Mouse (Mus musculus): Measurements from ENCODE around the gene Prkce. TPM values are rescaled to one million over a fixed set of nuclear protein-coding genes. Genes with fewer than 3 reads are reported as not detected.

Gene Prkce
- polyA plus RNA-seq, 1 experiment from 2014 or later: 6.7 TPM

DNA sequence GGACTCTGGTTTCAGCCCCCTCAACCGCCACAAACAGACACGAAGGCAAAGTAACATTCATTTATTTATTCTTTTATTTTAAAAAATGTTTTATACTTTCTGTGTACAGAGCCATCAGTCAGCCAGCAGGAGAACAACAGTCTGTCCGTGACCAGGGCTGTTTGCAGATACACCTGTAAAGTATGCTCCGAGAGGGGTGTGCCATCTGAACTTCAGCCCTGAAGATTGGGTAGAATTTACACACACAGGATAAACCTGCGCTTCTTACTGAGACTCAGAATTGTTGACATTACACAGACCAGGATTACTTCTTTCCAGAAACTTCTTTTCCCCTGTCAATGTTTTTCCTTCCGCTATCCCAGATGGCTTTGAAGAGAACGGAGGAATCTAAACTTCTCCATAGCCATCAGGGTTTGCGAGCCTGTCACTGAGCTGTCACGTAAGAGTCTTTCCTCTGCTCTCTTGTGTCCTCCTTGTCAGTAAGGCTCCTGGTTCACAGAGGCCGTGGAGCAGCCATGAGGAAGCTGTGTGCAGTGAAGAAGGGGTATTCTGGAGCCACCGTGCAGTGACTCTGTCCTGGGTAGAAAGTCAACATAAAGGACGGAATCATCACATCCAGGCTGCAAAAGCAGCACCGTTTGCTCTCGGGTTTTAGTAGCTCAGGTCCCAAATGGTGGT lies 286.2 kb downstream of the Prkce start:
- H3K4me3 ChIP-seq: no peak overlapping the region
- no peak overlapping the region for H3K9ac ChIP-seq
- WGBS: 73% methylated on average over 14 of the region's 14 CpGs
- H3K36me3 ChIP-seq: no peaks in the 10 kb centered on the region
- no peaks in the 10 kb centered on the region for H3K9me3 ChIP-seq
- H3K4me1 ChIP-seq: no peaks in the 10 kb centered on the region
- no peak overlapping the region for H3K27ac ChIP-seq
- H3K4me2 ChIP-seq: no peak overlapping the region
- no peaks in the 10 kb centered on the region for H3K27me3 ChIP-seq
- no peak for ATAC-seq (ENCODE audit: borderline replicate concordance, extremely low read depth, low FRiP score, low TSS enrichment)

DNA sequence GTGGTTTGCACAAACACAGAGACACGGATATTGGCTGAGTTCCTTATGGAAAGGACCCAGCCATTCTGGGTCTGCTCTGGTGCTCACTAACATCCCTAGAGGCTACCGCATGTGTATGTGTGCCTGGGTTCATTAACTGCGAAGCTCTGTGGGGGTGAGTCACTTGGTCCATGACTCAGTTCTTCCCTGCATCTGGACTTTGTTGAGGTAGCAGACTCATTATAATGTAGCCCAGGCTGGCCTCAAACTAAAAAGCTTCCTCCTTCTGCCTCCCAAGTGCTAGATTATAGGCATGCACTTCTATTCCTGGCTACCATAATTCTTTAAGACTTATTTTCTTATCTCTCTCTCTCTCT lies 286.7 kb downstream of the Prkce start:
- 81% methylated on average over 3 of the region's 3 CpGs for WGBS
- H3K27me3 ChIP-seq: no peaks in the 10 kb centered on the region
- H3K36me3 ChIP-seq: no peaks in the 10 kb centered on the region
- ATAC-seq (ENCODE audit: borderline replicate concordance, extremely low read depth, low FRiP score, low TSS enrichment): no peak
- no peak overlapping the region for H3K27ac ChIP-seq
- H3K9ac ChIP-seq: no peak overlapping the region
- H3K4me1 ChIP-seq: no peaks in the 10 kb centered on the region
- no peak overlapping the region for H3K4me2 ChIP-seq
- no peak overlapping the region for H3K4me3 ChIP-seq
- no peaks in the 10 kb centered on the region for H3K9me3 ChIP-seq

DNA sequence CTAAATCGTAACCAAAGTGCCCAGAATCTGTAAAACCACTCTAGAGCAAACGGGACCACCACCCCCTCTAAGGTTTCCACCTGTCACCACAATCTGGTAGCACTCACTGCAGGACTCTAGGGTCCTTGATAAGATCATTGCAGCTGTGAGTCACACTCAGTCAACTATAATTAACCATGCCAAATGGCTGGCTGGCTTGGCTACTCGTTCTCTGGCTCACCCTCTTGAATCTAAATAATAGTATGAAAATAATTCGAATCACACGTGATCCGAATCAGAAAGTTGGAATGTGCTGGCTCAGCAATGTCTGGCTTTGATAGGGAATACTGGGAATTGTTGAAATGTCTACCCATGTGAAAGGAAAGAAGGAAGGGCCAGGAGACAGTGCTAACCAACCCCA lies 288.9 kb downstream of the Prkce start:
- Histone ChIP-seq H3K27me3 (no peaks in the 10 kb centered on the region), H3K4me1 (no peaks in the 10 kb centered on the region), H3K4me3 (no peak overlapping the region), H3K9ac (no peak overlapping the region), H3K27ac (no peak overlapping the region), H3K9me3 (no peaks in the 10 kb centered on the region), H3K36me3 (no peaks in the 10 kb centered on the region), H3K4me2 (no peak overlapping the region)
- 55% methylated on average over 6 of the region's 6 CpGs for WGBS
- no peak for ATAC-seq (ENCODE audit: borderline replicate concordance, extremely low read depth, low FRiP score, low TSS enrichment)

DNA sequence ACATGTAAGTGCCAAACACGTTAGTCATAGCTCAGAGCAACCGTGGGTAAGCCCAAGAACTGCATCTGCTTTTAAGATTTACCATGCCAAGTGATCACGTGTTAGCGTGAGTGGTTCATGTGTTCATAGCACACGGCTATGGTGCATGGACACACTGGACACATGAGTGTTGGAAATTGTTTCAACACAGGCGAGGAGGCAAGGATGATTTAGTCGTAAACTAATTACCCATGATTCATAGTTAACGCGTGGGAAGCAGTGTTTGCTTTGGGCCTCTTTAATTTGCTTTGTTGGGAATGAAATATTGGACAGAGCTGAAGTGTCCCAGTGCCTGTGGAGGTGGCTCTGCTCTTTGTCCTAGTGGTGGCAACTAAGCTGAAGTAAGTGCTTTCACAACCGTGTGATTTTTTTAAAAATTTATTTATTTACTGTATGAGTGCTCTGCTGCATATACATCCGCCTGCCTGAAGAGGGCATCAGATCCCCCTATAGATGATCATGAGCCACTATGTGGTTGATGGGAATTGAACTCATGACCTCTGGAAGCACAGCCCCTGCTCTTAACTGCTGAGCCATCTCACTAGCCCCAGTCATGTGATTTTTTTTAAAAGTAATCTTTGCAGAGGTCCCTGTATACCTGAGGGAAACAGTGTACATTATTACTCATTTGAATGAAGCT lies 290.9 kb downstream of the Prkce start:
- no peak overlapping the region for H3K4me2 ChIP-seq
- no peak overlapping the region for H3K9ac ChIP-seq
- no peaks in the 10 kb centered on the region for H3K4me1 ChIP-seq
- H3K9me3 ChIP-seq: no peaks in the 10 kb centered on the region
- no peak overlapping the region for H3K27ac ChIP-seq
- WGBS: 75% methylated on average over 11 of the region's 11 CpGs
- H3K36me3 ChIP-seq: no peaks in the 10 kb centered on the region
- H3K4me3 ChIP-seq: no peak overlapping the region
- H3K27me3 ChIP-seq: no peaks in the 10 kb centered on the region
- no peak for ATAC-seq (ENCODE audit: borderline replicate concordance, extremely low read depth, low FRiP score, low TSS enrichment)

DNA sequence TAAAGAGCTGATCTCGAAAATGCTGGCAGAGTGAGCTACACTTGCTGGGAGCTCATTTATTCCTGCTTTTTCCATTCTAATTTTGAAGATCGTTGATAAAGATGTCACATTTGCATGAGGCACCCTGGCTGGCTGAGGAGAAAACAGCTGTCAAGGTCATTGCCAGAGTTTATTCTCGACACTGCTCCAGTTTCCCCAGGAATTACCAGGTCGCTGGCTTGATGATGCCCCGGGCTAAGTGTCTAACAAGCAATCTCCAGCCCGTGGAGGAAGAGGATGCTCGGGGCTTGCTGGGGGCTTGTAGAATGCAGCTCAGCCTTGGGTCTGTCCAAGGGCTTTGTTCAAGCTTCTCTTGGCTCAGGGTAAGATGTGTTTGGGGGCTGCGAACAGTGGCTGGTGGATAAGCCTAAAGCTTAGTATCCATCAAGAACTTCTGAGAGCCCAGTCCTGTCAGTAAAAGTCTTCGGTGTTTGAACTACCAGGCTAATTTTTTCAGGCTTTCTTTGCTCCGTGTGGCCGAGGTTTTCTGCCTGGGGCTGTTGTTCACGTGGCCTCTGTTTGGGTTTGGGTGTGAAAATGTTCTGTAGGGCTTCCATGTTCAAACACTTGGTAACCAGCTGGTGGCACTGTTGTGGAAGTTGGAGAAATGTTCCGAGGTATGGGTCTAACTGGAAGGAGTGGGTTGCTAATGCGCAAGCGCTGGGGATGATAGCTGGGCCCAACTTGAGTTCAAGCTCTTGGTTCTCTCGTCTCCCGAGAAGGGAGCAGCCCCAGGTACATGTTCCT lies 293.3 kb downstream of the Prkce start:
- Histone ChIP-seq H3K4me2 (no peak overlapping the region), H3K36me3 (no peaks in the 10 kb centered on the region), H3K9me3 (no peaks in the 10 kb centered on the region), H3K9ac (no peak overlapping the region), H3K4me3 (no peak overlapping the region), H3K4me1 (no peaks in the 10 kb centered on the region), H3K27me3 (no peaks in the 10 kb centered on the region), H3K27ac (no peak overlapping the region)
- ATAC-seq (ENCODE audit: borderline replicate concordance, extremely low read depth, low FRiP score, low TSS enrichment): no peak
- WGBS: 65% methylated on average over 17 of the region's 17 CpGs

DNA sequence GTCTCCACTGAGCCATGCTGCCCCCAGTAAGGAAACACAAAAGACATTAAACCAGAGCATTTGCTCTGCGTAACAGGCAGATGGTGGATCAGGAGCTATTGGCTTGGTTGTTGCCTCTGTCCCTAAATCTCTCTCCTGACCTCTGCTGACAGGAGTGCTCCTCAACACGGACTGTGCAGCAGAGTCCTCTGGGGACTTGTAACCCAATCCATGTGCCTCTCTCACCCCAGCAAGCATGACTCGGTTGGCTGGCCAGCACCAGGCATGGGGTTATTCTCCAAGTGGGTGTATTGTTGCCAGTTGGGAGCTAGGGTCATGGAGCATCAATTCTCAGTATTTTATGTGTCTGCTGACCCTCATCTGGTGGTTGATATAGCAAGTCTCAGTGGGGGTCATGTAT lies 295.8 kb downstream of the Prkce start:
- ATAC-seq (ENCODE audit: borderline replicate concordance, extremely low read depth, low FRiP score, low TSS enrichment): no peak
- no peak overlapping the region for H3K27ac ChIP-seq
- 65% methylated on average over 3 of the region's 3 CpGs for WGBS
- H3K4me1 ChIP-seq: peaks cover 9% of the 10 kb centered on the region
- no peak overlapping the region for H3K4me2 ChIP-seq
- no peaks in the 10 kb centered on the region for H3K9me3 ChIP-seq
- H3K27me3 ChIP-seq: no peaks in the 10 kb centered on the region
- no peaks in the 10 kb centered on the region for H3K36me3 ChIP-seq
- H3K4me3 ChIP-seq: no peak overlapping the region
- no peak overlapping the region for H3K9ac ChIP-seq

DNA sequence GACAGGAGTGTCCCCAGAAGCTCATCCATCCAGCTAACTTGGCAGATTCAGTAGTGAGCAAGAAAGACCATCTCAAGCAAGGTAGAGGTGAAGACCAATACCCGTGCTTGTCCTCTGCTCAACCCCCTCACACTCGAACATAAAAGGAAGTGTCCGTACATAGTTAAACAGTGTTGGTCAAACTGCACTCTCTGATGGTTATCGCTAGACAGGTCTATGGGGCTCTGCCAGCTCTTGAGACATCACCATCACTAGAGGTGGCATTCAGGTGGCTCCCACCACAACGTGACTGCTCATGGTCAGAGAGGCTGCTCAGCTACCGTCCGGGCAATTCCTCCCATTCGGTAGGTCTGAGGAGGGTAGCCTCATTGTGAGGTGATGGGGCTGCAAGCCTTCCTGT lies 296.6 kb downstream of the Prkce start:
- H3K9ac ChIP-seq: no peak overlapping the region
- H3K4me3 ChIP-seq: no peak overlapping the region
- H3K27me3 ChIP-seq: no peaks in the 10 kb centered on the region
- H3K36me3 ChIP-seq: no peaks in the 10 kb centered on the region
- WGBS: 77% methylated on average over 8 of the region's 8 CpGs
- no peak overlapping the region for H3K27ac ChIP-seq
- H3K9me3 ChIP-seq: no peaks in the 10 kb centered on the region
- no peak overlapping the region for H3K4me2 ChIP-seq
- peaks cover 9% of the 10 kb centered on the region for H3K4me1 ChIP-seq
- ATAC-seq (ENCODE audit: borderline replicate concordance, extremely low read depth, low FRiP score, low TSS enrichment): no peak

DNA sequence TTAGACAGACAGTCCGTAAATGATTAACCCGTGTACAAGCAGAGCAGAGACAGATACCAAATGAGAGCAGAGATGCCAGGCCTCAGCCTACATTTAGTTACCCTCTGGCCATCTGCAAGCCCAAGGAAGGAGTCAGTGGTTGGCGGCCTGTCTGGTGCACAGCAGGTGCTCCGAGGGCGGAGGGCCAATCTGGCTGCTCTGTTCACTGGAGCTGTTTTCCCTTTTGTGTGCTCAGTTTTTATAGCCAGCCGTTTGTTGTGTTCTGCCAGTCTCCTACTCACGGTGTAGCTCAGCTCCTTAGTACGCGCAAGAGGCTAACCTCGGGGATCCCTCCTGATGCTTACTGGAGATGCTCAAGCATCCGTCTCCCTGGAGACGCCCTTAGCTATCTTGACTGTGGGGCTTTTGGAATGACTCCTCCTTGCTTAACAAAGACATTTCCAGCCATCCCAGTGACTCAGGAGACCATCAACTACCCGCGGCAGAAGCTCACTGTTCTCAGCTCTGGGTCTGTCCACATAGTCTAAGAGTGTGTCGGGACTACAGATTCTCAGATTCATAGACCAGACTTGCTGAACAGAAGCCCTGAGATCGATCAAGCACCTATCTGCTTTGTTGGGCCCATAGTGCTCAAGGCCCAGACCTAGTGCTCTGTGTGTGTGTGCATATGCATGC lies 297.2 kb downstream of the Prkce start:
- 78% methylated on average over 16 of the region's 16 CpGs for WGBS
- no peak overlapping the region for H3K27ac ChIP-seq
- ATAC-seq (ENCODE audit: borderline replicate concordance, extremely low read depth, low FRiP score, low TSS enrichment): no peak

DNA sequence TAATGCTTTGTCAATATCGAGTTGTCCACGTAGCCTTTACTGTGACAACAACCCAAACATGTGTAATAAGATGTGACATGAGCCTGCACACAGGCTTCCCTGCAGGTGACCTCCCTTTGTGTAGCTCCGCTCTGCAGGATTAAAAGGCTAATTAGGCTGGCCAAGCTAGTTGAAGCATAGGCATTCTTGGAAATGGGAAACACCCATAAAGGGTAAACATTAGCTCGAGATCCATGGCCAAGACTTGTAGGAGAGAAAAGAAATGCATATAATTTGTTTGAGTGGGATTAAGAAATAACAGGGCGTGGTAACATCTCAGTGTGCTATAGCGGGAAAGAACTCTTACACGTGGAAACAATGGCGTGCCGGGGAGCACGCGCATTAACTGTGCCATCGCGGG lies 298.3 kb downstream of the Prkce start:
- WGBS: 87% methylated on average over 13 of the region's 13 CpGs
- Histone ChIP-seq H3K4me2 (no peak overlapping the region), H3K9me3 (no peaks in the 10 kb centered on the region), H3K4me3 (no peak overlapping the region), H3K27me3 (no peaks in the 10 kb centered on the region), H3K9ac (no peak overlapping the region), H3K27ac (no peak overlapping the region), H3K4me1 (peaks cover 9% of the 10 kb centered on the region), H3K36me3 (no peaks in the 10 kb centered on the region)
- no peak for ATAC-seq (ENCODE audit: borderline replicate concordance, extremely low read depth, low FRiP score, low TSS enrichment)

More for the DNA sequence above, 297.2 kb downstream of the Prkce start:
- Histone ChIP-seq H3K4me3 (no peak overlapping the region), H3K27me3 (no peaks in the 10 kb centered on the region), H3K9ac (no peak overlapping the region), H3K4me2 (no peak overlapping the region), H3K4me1 (peaks cover 9% of the 10 kb centered on the region), H3K36me3 (no peaks in the 10 kb centered on the region), H3K9me3 (no peaks in the 10 kb centered on the region)

DNA sequence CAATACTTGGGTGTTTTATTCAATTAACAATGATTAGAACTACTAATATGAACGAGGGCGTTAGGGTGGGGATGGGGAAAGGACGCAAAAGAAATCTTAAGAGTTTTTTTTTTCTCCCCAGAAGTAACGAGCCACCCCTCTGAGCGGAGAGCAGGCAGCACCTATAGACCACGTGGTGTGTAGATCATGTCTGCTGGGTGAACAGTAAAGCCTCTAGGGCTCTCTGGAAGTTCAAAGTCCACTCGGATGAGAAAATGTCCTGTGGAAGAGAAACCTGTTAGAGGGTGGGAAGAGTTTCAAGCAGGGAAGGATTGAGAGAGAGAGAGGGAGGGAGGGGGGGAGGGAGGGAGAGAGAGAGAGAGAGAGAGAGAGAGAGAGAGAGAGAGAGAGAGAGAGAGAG lies 298.8 kb downstream of the Prkce start:
- 82% methylated on average over 7 of the region's 7 CpGs for WGBS
- H3K9me3 ChIP-seq: no peaks in the 10 kb centered on the region

DNA sequence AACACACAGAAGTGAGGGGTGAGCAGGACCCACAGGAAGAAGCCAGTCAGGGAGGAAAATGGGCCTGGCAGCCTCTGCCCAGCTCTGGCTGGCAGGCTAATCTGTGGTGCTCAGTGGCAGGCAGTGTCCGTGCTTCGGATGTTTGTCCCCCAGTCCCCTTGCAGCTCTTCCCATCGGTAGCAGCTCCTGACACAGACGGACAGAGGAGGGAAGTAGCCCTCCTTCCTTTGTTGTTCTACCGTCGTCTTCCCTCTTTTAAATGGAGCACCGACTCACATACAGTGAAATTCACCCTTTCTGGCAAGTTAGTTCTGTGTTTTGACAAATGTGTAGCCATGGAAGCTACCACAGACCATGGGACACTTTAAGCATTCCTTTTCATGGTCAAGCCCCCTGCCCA lies 299.3 kb downstream of the Prkce start:
- no peak for ATAC-seq (ENCODE audit: borderline replicate concordance, extremely low read depth, low FRiP score, low TSS enrichment)
- 22% methylated on average over 7 of the region's 7 CpGs for WGBS
- no peak overlapping the region for H3K27ac ChIP-seq
- no peak overlapping the region for H3K9ac ChIP-seq
- H3K9me3 ChIP-seq: no peaks in the 10 kb centered on the region
- H3K36me3 ChIP-seq: no peaks in the 10 kb centered on the region
- H3K4me3 ChIP-seq: no peak overlapping the region
- no peak overlapping the region for H3K4me2 ChIP-seq
- H3K4me1 ChIP-seq: peaks cover 12% of the 10 kb centered on the region
- no peaks in the 10 kb centered on the region for H3K27me3 ChIP-seq

More for the DNA sequence above, 298.8 kb downstream of the Prkce start:
- H3K4me1 ChIP-seq: peaks cover 10% of the 10 kb centered on the region
- H3K36me3 ChIP-seq: no peaks in the 10 kb centered on the region
- H3K4me3 ChIP-seq: no peak overlapping the region
- H3K27me3 ChIP-seq: no peaks in the 10 kb centered on the region
- H3K4me2 ChIP-seq: no peak overlapping the region
- H3K27ac ChIP-seq: no peak overlapping the region
- no peak overlapping the region for H3K9ac ChIP-seq
- no peak for ATAC-seq (ENCODE audit: borderline replicate concordance, extremely low read depth, low FRiP score, low TSS enrichment)
